Mouse (Mus musculus) ES-Bruce4 (cell line): ENCODE data around the gene Ppp1r18.

Experiments
- CTCF ChIP-seq: IDR thresholded peaks from one replicate; pipeline ENCODE4 v1.8.1; 2011; ENCODE audit warnings: low read depth, low read length
- EP300 ChIP-seq: IDR thresholded peaks from 2 replicates; pipeline ENCODE4 v1.6.1; 2011; ENCODE audit warnings: low read depth, low read length; ENCODE audit not compliant: insufficient read depth
- POLR2A ChIP-seq: IDR thresholded peaks from one replicate; pipeline ENCODE4 v1.8.1; 2011; ENCODE audit warnings: low read length; ENCODE audit not compliant: insufficient read depth

GRCm38 (mm10) chr17:35848112-35848511 is 17.3 kb upstream of the Ppp1r18 start:
- TF ChIP-seq CTCF (peak; percentile 31), POLR2A (no peak), EP300 (no peak)
